Mouse (Mus musculus) layer of hippocampus, adult 11-12 months (tissue): ENCODE results near the gene Ctns.
A peak's percentile ranks its signal among the peaks of the same experiment; 100 is the strongest.

Experiments
- DNase-seq: peaks from one replicate; pipeline ENCODE4 v3.0.0; 2022; ENCODE audit warnings: low spot score

Gene Ctns

DNA sequence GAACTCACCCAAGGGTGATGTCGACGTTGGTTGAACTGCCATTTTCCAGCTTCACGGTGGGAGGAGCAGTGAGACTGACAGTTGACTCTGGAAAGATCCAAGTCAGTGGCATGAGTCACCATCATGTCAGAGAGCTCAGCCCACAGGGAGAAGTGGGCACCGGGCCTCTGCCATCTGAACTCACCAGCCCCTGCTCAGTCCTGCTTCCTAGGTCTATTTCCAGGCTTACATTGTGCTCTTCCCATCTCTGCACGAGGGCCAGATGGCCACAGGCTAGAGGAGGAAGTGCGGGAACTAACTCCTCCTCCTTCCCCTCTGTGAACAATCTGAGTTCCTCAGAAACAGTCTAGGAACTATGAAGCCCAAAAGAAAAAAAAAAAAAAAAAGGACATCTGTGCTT, 5.8 kb downstream of the Ctns start:
- DNase-seq: peak; percentile 22

DNA sequence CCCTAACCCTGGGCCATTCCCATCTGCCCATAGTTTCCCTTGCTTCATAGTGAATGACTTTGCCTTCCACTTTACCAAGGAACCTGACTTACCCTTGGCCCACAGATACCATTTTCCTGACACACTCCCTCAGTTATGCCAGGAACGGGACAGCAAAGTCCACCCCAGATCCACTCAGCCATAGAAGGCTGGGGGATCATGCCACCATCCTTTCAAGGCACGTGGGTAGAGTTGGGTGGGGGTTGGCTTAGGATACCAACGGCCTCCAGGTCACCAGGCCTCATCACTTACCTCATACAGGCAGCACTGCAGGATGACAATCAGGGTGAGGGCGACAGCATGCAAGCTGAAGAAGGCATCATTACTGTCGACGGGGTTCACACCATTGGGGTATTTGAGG, 11.6 kb downstream of the Ctns start:
- no peak for DNase-seq

- no peak for DNase-seq
Measured at GRCm38 (mm10) chr11:73185872-73186615, 12.8 kb downstream of the Ctns start.

DNA sequence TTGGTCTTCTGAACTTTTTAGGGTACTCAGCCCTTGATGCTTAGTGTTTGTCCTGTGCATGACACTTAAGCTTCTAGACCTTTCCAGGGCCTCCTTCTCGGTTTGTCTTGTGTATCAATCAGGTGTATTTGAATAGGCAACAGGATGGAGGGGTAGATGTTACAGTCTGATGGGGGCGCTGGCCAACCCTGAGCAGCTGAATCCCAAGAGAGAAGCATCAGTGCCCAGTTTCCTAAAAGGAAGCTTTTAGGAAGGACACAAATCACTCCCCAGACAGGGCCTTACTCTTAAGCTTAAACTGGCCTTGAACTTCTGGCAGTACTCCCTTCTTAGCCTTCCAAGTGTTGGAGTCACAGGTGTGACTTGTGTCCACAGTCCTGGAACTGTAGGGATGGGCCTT, 20.9 kb downstream of the Ctns start:
- DNase-seq: no peak

DNA sequence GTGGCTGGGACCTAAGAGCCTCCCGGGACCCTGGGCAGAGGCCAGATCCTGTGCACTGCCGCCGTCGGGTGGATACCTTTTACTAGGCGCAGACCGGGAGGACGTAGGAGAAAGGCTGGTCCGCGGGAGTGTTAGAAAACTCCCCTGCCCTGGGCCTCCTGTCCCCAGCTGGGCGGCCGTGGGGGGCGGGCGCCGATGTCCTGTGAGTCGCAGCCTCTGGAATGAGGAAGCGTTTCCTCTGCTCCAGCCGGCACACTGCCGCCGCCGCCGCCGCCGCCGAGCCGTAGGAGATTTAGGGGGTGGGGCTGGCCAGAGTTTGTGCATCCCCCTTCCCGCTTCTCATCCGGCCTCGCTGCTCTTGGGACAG, 21.4 kb downstream of the Ctns start:
- DNase-seq: no peak

DNA sequence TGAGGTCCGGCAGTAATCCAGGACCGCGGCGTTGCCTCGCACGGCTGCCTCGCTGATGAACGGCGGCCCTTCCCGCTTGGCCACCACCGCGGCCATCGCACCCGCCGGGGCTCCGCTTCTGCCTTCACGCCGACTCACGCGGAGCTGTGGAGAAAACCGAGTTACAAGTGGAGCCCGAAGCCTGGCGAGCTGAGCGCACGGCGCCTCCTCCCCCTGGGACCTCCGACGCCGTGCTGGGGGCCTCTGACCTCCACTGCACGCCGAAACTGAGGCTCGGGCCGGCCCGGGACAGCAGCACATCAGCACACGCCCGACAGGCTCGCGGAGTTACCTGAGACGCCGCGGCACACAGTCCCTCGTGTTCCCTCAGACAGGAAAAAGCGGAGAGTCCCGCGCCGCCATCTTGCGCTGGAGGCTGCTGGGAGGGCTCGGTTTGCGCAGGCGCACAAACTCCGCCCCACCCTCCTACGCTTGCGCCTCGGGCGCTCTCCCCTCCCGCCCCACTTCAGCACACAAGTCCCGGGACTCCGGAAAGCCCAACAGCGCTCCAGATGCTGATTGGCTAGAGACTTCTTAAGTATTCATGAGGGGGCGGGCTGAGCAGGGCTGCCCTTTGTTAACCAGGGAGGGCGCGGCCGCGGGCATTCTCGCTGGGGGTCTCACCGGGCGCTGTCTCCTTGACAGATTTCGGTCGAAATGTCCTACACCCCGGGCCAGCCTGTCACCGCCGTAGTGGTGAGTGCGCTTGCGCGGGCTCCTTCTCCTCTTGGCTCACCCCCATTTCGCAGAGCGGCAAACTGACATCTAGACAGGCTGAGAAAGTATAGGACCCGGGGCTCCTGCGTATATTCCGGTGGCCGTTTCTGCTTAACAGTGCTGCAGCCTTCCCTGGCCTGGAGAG, 22.0 kb downstream of the Ctns start, which contains the start of the genes Emc6 and Tax1bp3:
Gene Emc6, minus strand, starts transcription at position 430 of the 901 bp plus-strand sequence.
Gene Tax1bp3, plus strand, starts transcription at position 476 of the 901 bp plus-strand sequence.
- peak; percentile 95 for DNase-seq

GRCm38 (mm10) chr11:73176186-73176585, 22.7 kb downstream of the Ctns start:
- no peak for DNase-seq

GRCm38 (mm10) chr11:73175612-73176011, 23.2 kb downstream of the Ctns start:
- DNase-seq: no peak

DNA sequence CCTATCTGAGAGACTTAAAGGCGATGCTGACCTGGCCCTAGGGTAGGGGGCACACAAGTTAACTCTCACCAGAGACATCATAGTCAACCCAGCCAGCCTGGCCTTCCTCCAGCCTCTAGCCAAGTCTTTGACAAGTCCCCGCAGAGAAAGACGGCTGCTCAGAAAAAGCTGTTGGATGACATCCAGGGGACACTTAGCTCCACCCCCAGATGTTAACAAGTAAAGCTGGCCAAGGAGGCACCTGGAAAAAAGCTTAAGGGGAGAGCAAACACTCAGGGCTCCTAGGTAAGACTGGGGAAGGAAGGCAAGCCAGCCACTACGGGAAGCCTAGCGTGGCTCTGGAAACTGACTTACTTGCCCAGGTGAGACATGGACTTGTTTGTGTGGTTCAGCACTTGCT, 26.7 kb downstream of the Ctns start:
- DNase-seq: no peak

DNA sequence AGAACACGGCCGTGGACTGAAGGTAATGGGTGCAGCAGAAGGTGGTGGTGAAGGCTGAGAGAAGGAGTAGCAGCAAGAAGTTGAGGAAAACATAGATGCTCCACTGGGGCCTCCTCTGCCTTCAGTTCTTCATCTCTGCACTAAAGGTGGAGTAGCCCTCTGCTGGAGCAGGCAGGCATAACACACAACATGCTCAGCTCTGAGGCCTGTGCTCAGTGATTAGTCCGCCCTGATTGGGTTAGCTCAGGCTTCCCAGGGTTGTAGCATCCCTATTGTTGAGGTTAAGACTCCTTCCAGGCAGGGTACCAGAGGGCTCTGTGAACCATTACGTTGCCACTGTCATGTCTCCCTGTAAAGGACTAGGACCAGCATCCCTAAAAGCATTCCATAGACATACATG, 29.6 kb downstream of the Ctns start:
- peak; percentile 73 for DNase-seq

DNA sequence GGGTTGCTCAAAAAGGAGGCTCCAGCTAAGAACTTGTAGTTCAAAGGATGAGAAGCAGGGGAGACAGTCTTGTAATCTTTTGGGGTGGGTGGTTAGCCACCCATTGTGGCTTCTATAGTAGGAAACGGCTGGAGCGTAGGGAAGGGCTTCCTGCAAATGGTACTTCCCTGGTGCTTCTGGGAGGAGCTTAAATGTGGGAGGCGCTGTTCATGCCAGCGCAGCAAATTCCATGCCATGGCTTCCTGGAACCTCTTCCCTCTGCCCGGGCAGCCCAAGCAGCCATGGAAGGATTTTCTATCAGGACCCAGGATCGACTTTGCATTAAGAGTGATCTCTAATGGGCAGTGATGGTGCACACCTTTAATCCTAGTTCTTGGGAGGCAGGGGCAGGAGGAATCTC, 30.3 kb downstream of the Ctns start:
- no peak for DNase-seq

- DNase-seq: no peak
Measured at GRCm38 (mm10) chr11:73168071-73168470, 30.8 kb downstream of the Ctns start.

DNA sequence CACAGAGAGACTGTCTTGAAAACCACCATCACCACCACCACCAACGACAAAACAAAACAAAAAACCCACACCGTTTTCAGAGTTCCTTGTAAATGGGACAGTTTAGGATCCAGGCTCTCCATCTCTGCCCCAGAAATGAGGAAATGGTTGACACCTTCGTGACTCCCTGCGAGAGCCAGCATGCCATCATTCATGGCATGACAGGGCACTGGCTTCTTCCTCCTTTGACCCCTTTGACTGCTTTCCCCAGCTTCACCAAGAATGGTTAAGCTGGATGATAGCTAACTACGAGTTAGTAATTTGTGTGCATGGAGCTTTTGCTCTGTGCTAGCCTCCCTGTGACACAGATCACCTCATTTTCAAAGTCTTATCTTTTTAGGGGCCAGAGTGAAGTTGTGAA, 36.6 kb downstream of the Ctns start:
- DNase-seq: no peak

DNA sequence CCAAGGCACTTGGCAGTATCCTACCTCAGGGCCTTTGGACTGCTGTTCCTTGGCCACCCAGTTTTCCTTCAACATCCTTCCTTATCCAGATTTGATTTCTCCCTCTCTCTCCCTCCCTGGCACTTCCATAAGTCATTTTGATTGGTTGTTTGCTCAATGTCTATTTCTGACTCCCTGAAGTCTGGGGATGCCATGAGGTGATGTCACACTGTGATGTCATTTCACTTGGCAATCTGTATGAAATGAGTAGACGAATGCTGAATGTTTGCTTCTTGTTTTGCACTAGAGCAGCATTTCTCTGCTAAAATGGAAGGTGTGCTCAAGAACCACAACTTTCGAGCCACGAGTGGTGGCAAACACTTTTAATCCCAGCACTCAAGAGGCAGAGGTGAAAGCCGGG, 37.2 kb downstream of the Ctns start:
- DNase-seq: no peak

DNA sequence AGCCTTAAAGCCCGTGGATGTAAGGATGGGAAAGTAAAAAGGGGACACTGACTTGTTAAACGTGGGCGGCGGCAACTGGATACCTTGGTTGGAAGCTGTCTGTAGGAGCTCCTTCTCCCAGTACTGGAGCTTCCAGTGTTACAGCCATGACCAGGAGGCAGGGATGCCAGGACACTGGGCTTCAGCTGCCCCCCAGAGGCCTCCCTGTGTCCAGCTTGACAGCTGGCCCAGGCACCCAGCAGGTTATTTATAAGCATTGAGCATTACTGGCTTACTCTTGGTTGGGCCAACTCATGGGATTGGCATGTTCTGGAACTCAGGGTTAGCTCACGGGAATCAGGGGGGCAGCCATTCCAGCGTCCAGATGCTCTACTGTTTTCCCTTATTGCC, 38.0 kb downstream of the Ctns start:
- DNase-seq: no peak

- no peak for DNase-seq
Measured at GRCm38 (mm10) chr11:73159957-73160810, 38.7 kb downstream of the Ctns start, which contains the start of gene P2rx5. P2rx5 (plus strand) TSS chr11:73160421.

DNA sequence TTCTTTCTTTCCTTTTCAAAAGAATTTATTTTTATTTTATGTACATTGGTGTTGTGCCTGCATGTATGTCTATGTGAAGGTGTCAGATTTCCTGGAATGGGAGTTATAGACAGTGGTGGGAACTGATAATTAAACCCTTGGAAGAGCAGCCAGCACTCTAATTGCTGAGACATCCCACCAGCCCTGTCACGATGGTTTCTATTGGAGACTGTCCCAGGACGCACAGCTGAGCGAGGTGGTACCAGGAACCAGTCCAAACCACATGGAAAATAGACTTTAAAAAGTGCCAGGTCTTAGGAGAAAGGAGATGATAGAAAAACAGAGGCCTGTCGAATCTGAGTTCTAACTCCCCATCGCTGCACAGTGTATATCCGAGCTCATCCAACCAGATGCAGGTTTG, 43.8 kb downstream of the Ctns start:
- DNase-seq: no peak

GRCm38 (mm10) chr11:73148209-73148608, 50.6 kb downstream of the Ctns start:
- no peak for DNase-seq

GRCm38 (mm10) chr11:73146975-73147365, 51.9 kb downstream of the Ctns start:
- no peak for DNase-seq

DNA sequence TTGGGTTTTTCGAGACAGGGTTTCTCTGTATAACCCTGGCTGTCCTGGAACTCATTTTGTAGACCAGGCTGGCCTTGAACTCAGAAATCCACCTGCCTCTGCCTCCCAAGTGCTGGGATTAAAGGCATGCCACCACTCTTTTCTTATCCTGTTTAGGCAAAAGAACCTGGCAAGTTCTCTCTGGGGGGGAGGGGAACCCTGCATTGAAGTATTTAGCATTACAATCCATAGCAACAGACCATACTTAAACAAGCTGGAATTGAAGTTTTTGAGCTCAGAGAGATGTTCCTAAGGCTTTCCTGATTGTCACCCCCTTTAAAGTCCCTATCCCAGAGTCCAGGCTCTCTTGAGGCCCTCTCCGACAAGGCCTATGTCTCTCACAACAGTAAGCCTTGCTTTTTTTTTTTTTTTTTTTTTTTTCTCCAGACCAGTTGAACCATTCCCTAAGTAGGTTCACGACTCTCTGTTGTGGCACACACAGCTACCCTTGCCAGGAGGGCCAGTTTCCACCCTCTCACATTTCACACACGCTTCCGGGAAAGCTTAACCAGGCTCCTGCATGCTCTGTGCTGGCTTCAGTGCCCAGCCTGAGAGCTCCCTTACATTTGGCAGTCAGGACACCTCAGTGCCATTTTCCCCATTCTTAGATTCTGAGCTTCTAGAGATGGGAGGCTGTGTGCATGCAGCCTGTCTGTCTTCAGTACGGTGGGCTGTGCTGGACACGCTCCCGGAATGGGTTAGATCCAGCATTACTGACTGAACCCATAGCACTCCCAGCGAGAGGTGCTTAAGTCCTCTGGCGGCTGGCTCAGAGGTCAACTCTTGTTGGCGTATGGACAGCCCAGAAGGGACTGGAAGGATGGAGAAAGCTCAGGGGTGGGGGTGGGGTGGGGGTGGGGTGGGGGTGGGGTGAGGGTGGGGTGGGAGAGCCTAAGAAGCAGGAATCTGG, 52.5 kb downstream of the Ctns start:
- DNase-seq: no peak

- DNase-seq: no peak
Measured at GRCm38 (mm10) chr11:73144261-73144681, 54.6 kb downstream of the Ctns start.
